8 mouse cellular contexts compared by ENCODE assay signal in genomic region chr11:30265666-30266065, GRCm38 (mm10). TPM values are rescaled to one million over a fixed set of nuclear protein-coding genes. Genes with fewer than 3 reads are reported as not detected.
DNase-seq lines count a peak whose midpoint lies in the region; ATAC-seq lines count a peak whose summit lies in the region.

No protein-coding gene starts in this region.

- H3K4me2 ChIP-seq in heart, embryonic 15.5 days = peak overlapping the region; percentile 74
- peak overlapping the region; percentile 78 for H3K4me2 ChIP-seq in hindbrain, embryonic 12.5 days (replicated peaks)
- peak overlapping the region; percentile 63 for H3K4me2 ChIP-seq in midbrain, embryonic 15.5 days

- H3K9ac ChIP-seq in heart, embryonic 15.5 days = peak overlapping the region; percentile 61
- H3K9ac ChIP-seq in hindbrain, embryonic 12.5 days = peak overlapping the region; percentile 56
- H3K9ac ChIP-seq in midbrain, embryonic 15.5 days = peak overlapping the region; percentile 40

- no peak for DNase-seq in heart, postnatal 14 days
- no peak for DNase-seq in embryonic facial prominence, embryonic 10.5 days (ENCODE audit: low spot score)
- DNase-seq in left cerebral cortex, postnatal 36 days (ENCODE audit: low spot score in 2 of 2) = no peak
- no peak for DNase-seq in cerebellum, adult 9-11 months
- DNase-seq in ovary, adult 18-20 months (ENCODE audit: low spot score) = no peak

- WGBS in heart, embryonic 15.5 days = 50% methylated on average over 2 of the region's 2 CpGs
- WGBS in embryonic facial prominence, embryonic 10.5 days = 85% methylated on average over 2 of the region's 2 CpGs
- WGBS in hindbrain, embryonic 12.5 days = 76% methylated on average over 2 of the region's 2 CpGs
- 72% methylated on average over 2 of the region's 2 CpGs for WGBS in midbrain, embryonic 15.5 days

- peaks cover 36% of the 10 kb centered on the region for H3K4me1 ChIP-seq in heart, embryonic 15.5 days (replicated peaks)
- H3K4me1 ChIP-seq in embryonic facial prominence, embryonic 10.5 days = peaks cover 20% of the 10 kb centered on the region
- H3K4me1 ChIP-seq in hindbrain, embryonic 12.5 days = peaks cover 29% of the 10 kb centered on the region
- H3K4me1 ChIP-seq in midbrain, embryonic 15.5 days = peaks cover 43% of the 10 kb centered on the region

- H3K9me3 ChIP-seq in heart, embryonic 15.5 days (replicated peaks) = no peaks in the 10 kb centered on the region
- H3K9me3 ChIP-seq in embryonic facial prominence, embryonic 10.5 days = no peaks in the 10 kb centered on the region
- H3K9me3 ChIP-seq in hindbrain, embryonic 12.5 days (replicated peaks) = no peaks in the 10 kb centered on the region
- H3K9me3 ChIP-seq in midbrain, embryonic 15.5 days = no peaks in the 10 kb centered on the region

- no peaks in the 10 kb centered on the region for H3K36me3 ChIP-seq in heart, embryonic 15.5 days
- no peaks in the 10 kb centered on the region for H3K36me3 ChIP-seq in embryonic facial prominence, embryonic 10.5 days (replicated peaks)
- no peaks in the 10 kb centered on the region for H3K36me3 ChIP-seq in hindbrain, embryonic 12.5 days
- H3K36me3 ChIP-seq in midbrain, embryonic 15.5 days (replicated peaks) = no peaks in the 10 kb centered on the region

- H3K27ac ChIP-seq in heart, embryonic 15.5 days = peak overlapping the region; percentile 62
- H3K27ac ChIP-seq in embryonic facial prominence, embryonic 10.5 days (replicated peaks) = no peak overlapping the region
- H3K27ac ChIP-seq in hindbrain, embryonic 12.5 days = no peak overlapping the region
- H3K27ac ChIP-seq in midbrain, embryonic 15.5 days = peak overlapping the region; percentile 40

- no peaks in the 10 kb centered on the region for H3K27me3 ChIP-seq in heart, embryonic 15.5 days
- H3K27me3 ChIP-seq in embryonic facial prominence, embryonic 10.5 days (replicated peaks; ENCODE audit: low read depth, poor library complexity, severe bottlenecking) = peaks cover 10% of the 10 kb centered on the region
- H3K27me3 ChIP-seq in hindbrain, embryonic 12.5 days = no peaks in the 10 kb centered on the region
- no peaks in the 10 kb centered on the region for H3K27me3 ChIP-seq in midbrain, embryonic 15.5 days (replicated peaks)

- peak overlapping the region; percentile 100 for H3K4me3 ChIP-seq in heart, embryonic 15.5 days
- peak overlapping the region; percentile 79; the same call in 1 of the 2 replicates for H3K4me3 ChIP-seq in embryonic facial prominence, embryonic 10.5 days
- H3K4me3 ChIP-seq in hindbrain, embryonic 12.5 days = peak overlapping the region; percentile 30
- H3K4me3 ChIP-seq in midbrain, embryonic 15.5 days = peak overlapping the region; percentile 75

- no peak for ATAC-seq in heart, embryonic 15.5 days (replicated peaks; ENCODE audit: insufficient number of reproducible peaks, insufficient read depth, low FRiP score, low read depth)
- no peak for ATAC-seq in hindbrain, embryonic 12.5 days (ENCODE audit: low FRiP score)
- ATAC-seq in midbrain, embryonic 15.5 days (replicated peaks) = no peak

- intact Hi-C loops in heart, postnatal 14 days (cut with DNase I) = loop anchor here (5.0 kb wide), 3 partner anchors 108 to 207 kb away; partner anchors contain the start of gene 4930505A04Rik
- intact Hi-C loops in left cerebral cortex, postnatal 36 days (cut with DNase I) = loop anchor here (5.0 kb wide), 3 partner anchors 118 to 382 kb away; partner anchors contain the start of genes 4930505A04Rik and Acyp2

RNA-seq across cellular contexts. Expression of gene Sptbn1, which starts 2.3 kb away (rescaled TPM):
- polyA plus RNA-seq in heart, embryonic 15.5 days (2015; fragmentation: Nextera tagmentation; extraction: Ambion mirVana) = 159 and 163 TPM in 2 replicates
- 100 to 1,000 TPM; 509 to 527 TPM for total RNA-seq in heart, postnatal 14 days (2021)
- 64.7 and 66.6 TPM in 2 replicates for polyA plus RNA-seq in embryonic facial prominence, embryonic 10.5 days (2016; fragmentation: Nextera tagmentation; extraction: Ambion mirVana)
- polyA plus RNA-seq in hindbrain, embryonic 12.5 days (2016; fragmentation: Nextera tagmentation; extraction: Ambion mirVana) = 120 and 122 TPM in 2 replicates
- 175 and 176 TPM in 2 replicates for polyA plus RNA-seq in midbrain, embryonic 15.5 days (2015; fragmentation: Nextera tagmentation; extraction: Ambion mirVana)
- total RNA-seq in left cerebral cortex, postnatal 36 days (2021) = 100 to 1,000 TPM; 587 to 631 TPM

Comparison
In these comparisons a context has a peak if more than half of its experiments do, and no peak if none do; other contexts are left out.
1. H3K27ac ChIP-seq: peak in heart, embryonic 15.5 days (single experiment) and midbrain, embryonic 15.5 days (single experiment); none in embryonic facial prominence, embryonic 10.5 days (single experiment) and hindbrain, embryonic 12.5 days (single experiment).
2. H3K4me3 ChIP-seq: peak in every context shown above with its lines; median percentile 100 in heart, embryonic 15.5 days; 79 in embryonic facial prominence, embryonic 10.5 days; 75 in midbrain, embryonic 15.5 days; 30 in hindbrain, embryonic 12.5 days.
3. Peak in every context shown above with its lines, with median percentiles within 50 percentile points of each other: H3K4me2 ChIP-seq and H3K9ac ChIP-seq.